Mouse (Mus musculus): Measurements from ENCODE around the gene Lipo2. TPM values are rescaled to one million over a fixed set of nuclear protein-coding genes. Genes with fewer than 3 reads are reported as not detected.
"Not testable (repeated sequence)": the region's sequence is repeated elsewhere in the genome, so short reads cannot be mapped to it uniquely, and the experiment has no call there.

Gene Lipo2
- total RNA-seq (2021) = under 1 TPM; 0.18 to 0.22 TPM
- long read RNA-seq, experiment 1 = 0 reads
- long read RNA-seq, experiment 2 = 0 reads

GRCm38 (mm10) chr19:33751259-33751658 is at the start of gene Lipo2:
Gene Lipo2, minus strand, starts transcription at chr19:33751359.
- DNase-seq (ENCODE audit: low spot score in 2 of 2) = not testable (repeated sequence)

- DNase-seq (ENCODE audit: low spot score in 2 of 2) = not testable (repeated sequence)
These were observed 36.2 kb upstream of the Lipo2 start, which contains the start of gene Lipo1 for GRCm38 (mm10) chr19:33787359-33787758. Gene Lipo1, minus strand, starts transcription at chr19:33787459.

- DNase-seq (ENCODE audit: low spot score in 2 of 2) = no peak
These were observed 35.6 kb upstream of the Lipo2 start for GRCm38 (mm10) chr19:33786576-33787277.

DNA sequence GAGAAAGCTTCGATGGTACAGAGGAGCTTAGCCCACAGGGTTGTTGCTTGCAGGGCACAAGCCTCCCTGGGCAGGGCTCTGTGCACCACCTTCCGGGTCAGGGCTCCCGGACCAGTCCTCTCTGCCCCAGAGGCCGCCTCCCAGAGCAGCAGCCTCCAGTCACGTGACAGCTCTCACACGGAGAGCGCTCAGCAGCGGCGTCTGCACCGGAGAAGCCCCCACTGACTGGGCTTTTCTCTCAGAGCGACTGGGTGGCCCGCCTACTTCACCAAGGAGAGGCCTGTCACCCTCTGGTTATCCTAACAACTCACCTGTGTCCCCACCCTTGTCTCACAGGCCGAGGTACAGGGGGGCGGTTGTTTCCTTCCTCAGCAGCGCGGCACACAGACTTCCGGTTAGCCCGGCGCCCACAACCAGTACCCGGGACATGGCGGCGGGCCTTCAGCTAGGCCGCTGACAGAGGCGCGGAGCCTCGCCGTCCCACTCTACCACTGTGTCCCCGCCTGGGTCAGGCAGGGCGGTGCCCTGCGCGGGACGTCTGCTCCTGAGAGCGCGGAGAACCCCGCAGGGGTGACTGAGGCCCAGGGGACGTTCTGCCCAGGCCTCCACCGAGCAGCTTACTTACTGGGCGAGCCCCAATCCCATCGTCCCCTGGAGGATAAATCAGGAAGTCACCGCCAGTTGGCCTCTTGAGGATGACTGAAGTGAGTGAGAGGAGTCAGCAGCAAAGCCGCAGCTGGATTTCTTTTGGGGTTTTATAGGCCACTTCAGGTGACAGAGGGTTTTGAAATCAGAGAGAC is 10.3 kb upstream of the Lipo2 start, which contains the start of gene Lipo3:
Gene Lipo3 (minus strand): TSS at position 665 of the 800 bp plus-strand sequence.
- peak; percentile 14 to 27 for DNase-seq (ENCODE audit: low spot score in 2 of 2)

Other genes starting within 250 kb of the Lipo2 start
- under 1 TPM; 0.20 to 0.23 TPM for gene Lipo4, start 233.6 kb downstream of the Lipo2 start, total RNA-seq (2021)
- not detected for gene Gm8978, start 126.1 kb downstream of the Lipo2 start, total RNA-seq (2021)
- gene Lipo3, start 10.6 kb upstream of the Lipo2 start, total RNA-seq (2021) = 1 to 10 TPM; 5.3 to 5.6 TPM
- not detected for gene Lipo1, start 36.1 kb upstream of the Lipo2 start, total RNA-seq (2021)
- not detected for gene Lipf, start 209.8 kb upstream of the Lipo2 start, total RNA-seq (2021)